Mouse (Mus musculus): ENCODE data around the gene Hydin.

- TF ChIP-seq GATA1 (IDR thresholded peaks at IDR 0.05; ENCODE audit: borderline replicate concordance, low read length), result no peak
- TF ChIP-seq FLI1 (IDR thresholded peaks at IDR 0.05; ENCODE audit: low read length), result no peak
Observed at GRCm38 (mm10) chr8:110644901-110645300, 378.1 kb downstream of the Hydin start.
